Mouse (Mus musculus) G1E (cell line): ENCODE results near the gene Ccdc82.

Source experiments
- CTCF ChIP-seq: IDR thresholded peaks from 2 replicates; pipeline ENCODE4 v1.5.1; 2012; ENCODE audit warnings: low read depth, low read length, inconsistent platforms, mixed read lengths
- GATA1 ChIP-seq: IDR thresholded peaks from 2 replicates; pipeline ENCODE4 v1.6.1; 2012; ENCODE audit warnings: borderline replicate concordance, low read length, inconsistent platforms, mixed read lengths
- POLR2AphosphoS5 ChIP-seq: IDR thresholded peaks from 2 replicates; pipeline ENCODE4 v1.6.1; 2012; ENCODE audit warnings: low read depth, low read length, inconsistent platforms; ENCODE audit not compliant: insufficient replicate concordance

- TF ChIP-seq CTCF (no peak), POLR2AphosphoS5 (no peak), GATA1 (no peak)
Measured at GRCm38 (mm10) chr9:13203681-13204080, 43.1 kb upstream of the Ccdc82 start.
